Mouse (Mus musculus): Measurements from ENCODE around the gene Mkrn1. TPM values are rescaled to one million over a fixed set of nuclear protein-coding genes. Genes with fewer than 3 reads are reported as not detected.
A peak's percentile ranks its signal among the peaks of the same experiment; 100 is the strongest.
"Not testable (repeated sequence)": the region's sequence is repeated elsewhere in the genome, so short reads cannot be mapped to it uniquely, and the experiment has no call there.

Mkrn1 gene
- polyA plus RNA-seq, 1 experiment from 2014 or later, result 229 TPM

DNA sequence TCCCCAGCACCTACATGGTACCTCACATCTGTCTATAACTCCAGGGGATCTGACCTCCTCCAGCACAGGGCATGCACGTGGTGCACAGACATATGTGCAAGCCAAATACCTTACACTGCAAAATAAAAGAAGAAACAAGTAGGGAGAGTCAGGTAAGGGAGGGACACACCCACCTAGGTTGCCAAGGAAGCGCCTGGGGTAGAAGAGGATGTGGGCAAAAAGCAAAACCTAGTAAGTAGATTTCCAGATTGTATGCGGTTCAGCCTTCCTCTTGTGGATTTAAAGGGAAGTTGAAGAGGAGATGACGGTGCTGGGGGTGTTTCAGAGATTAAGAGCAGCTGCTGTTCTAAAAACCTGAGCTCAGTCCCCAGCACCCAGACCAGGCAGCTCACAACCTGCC is 41.0 kb downstream of the Mkrn1 start:
- no peak overlapping the region for H3K9ac ChIP-seq
- H3K27me3 ChIP-seq, result peaks cover 78% of the 10 kb centered on the region
- H3K36me3 ChIP-seq (replicated peaks), result no peaks in the 10 kb centered on the region
- ATAC-seq (ENCODE audit: insufficient read depth), result no peak
- H3K27ac ChIP-seq (replicated peaks), result no peak overlapping the region
- H3K4me1 ChIP-seq (replicated peaks), result peaks cover 27% of the 10 kb centered on the region
- H3K4me2 ChIP-seq, result 0 out of 2 replicates have a peak overlapping the region, but pooled peaks have one; percentile 10
- H3K4me3 ChIP-seq (replicated peaks), result no peak overlapping the region
- 8% methylated on average over 4 of the region's 4 CpGs for WGBS (ENCODE audit: insufficient replicate concordance)
- H3K9me3 ChIP-seq (replicated peaks), result no peaks in the 10 kb centered on the region

DNA sequence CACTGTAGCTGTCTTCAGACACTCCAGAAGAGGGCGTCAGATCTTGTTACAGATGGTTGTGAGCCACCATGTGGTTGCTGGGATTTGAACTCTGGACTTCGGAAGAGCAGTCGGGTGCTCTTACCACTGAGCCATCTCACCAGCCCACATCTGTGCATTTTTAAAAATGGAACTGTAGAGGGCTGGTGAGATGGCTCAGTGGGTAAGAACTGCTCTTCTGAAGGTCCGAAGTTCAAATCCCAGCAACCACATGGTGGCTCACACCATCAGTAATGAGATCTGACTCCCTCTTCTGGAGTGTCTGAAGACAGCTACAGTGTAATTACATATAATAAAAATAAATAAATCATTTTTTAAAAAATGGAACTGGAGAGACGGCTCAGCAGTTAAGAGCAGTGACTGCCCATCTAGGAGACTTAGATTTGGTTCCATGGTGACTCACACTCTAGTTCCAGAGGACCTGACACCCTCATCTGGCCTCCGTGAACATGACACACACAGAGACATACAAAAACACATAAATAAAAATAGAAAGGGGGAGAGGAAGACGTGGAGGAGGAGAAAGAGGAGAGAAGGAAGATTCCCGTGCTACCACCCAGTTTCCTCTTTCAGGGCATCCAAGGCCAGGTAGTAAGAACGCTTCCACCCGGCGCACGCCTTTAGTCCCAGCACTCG is 42.0 kb downstream of the Mkrn1 start:
- H3K4me2 ChIP-seq; ATAC-seq (ENCODE audit: insufficient read depth); H3K4me3 ChIP-seq (replicated peaks); H3K9me3 ChIP-seq (replicated peaks); H3K9ac ChIP-seq; H3K36me3 ChIP-seq (replicated peaks); H3K27ac ChIP-seq (replicated peaks): not testable (repeated sequence)
- Histone ChIP-seq H3K27me3 (peaks cover 78% of the 10 kb centered on the region), H3K4me1 (replicated peaks) (peaks cover 27% of the 10 kb centered on the region)
- WGBS (ENCODE audit: insufficient replicate concordance), result 64% methylated on average over 13 of the region's 13 CpGs

DNA sequence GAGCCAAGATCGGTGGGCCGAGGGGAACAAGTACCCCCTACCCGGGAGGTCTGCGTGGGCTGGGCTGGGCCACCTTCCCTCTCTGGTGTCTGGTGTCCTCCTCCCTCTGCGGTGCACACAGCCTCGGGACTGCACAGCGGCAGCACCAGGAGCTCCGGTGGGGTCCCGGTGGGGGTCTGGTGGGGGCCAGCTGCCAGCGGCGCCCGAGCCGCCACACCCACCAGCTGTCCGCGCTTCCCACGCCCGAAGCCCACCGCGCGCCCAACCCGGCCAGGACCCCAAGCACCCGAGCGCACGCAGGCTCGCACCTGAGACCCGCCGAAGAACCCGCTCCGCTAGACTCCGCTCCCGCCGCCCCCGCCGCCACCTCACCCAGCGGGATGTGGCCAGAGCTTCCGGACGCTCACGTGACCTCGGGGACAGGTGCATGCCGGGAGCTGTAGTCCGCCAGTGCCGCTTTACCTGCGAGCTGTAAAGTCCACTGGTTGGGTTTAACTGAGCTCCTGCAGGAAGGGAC is 42.9 kb downstream of the Mkrn1 start, which contains the start of gene Slc37a3:
Gene Slc37a3, minus strand, starts transcription at position 365 of the 517 bp plus-strand sequence.
- Histone ChIP-seq H3K9me3 (replicated peaks) (no peaks in the 10 kb centered on the region), H3K27ac (replicated peaks) (peak within 1 kb of the TSS; percentile 45; the same call in 1 of the 2 replicates), H3K9ac (peak within 1 kb of the TSS; percentile 81), H3K36me3 (replicated peaks) (no peaks in the 10 kb centered on the region), H3K27me3 (peaks cover 69% of the 10 kb centered on the region), H3K4me2 (peak within 1 kb of the TSS; percentile 97), H3K4me3 (replicated peaks) (peak within 1 kb of the TSS; percentile 87), H3K4me1 (replicated peaks) (peaks cover 27% of the 10 kb centered on the region)
- under 1% methylated on average over 43 of the region's 43 CpGs for whole genome bisulfite sequencing (ENCODE audit: insufficient replicate concordance)
- ATAC-seq (ENCODE audit: insufficient read depth), result peak; percentile 78

DNA sequence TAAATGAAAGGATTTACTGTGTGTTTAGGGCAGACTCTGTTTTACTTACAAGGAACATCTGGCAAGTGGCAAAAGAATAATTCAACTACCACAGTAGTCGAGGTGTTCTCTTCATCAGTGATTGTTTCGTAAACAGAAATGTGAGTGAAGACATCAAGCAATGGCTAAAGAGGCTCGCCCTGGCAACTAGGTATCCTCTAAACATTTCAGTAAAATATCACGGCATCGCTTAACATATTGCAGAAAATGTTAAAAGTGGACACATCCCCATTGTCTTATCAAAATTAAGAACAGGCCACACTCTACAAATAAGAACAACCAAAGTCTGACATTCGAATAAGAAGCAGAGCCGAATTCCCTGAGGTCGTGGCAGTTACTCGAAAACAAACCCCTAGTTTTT is 43.5 kb downstream of the Mkrn1 start:
- no peak overlapping the region for H3K27ac ChIP-seq (replicated peaks)

GRCm38 (mm10) chr6:39373301-39373955 is 46.8 kb downstream of the Mkrn1 start:
- 61% methylated on average over 4 of the region's 4 CpGs for WGBS (ENCODE audit: insufficient replicate concordance)
- Histone ChIP-seq H3K36me3 (replicated peaks) (no peaks in the 10 kb centered on the region), H3K27me3 (peaks cover 30% of the 10 kb centered on the region), H3K4me1 (replicated peaks) (peaks cover 27% of the 10 kb centered on the region), H3K9ac (no peak overlapping the region), H3K27ac (replicated peaks) (no peak overlapping the region), H3K4me2 (no peak overlapping the region), H3K9me3 (replicated peaks) (no peaks in the 10 kb centered on the region), H3K4me3 (replicated peaks) (no peak overlapping the region)
- no peak for ATAC-seq (ENCODE audit: insufficient read depth)

More for the DNA sequence above, 43.5 kb downstream of the Mkrn1 start:
- ATAC-seq (ENCODE audit: insufficient read depth), result no peak
- Histone ChIP-seq H3K4me1 (replicated peaks) (peaks cover 27% of the 10 kb centered on the region), H3K36me3 (replicated peaks) (no peaks in the 10 kb centered on the region), H3K9ac (peak overlapping the region; percentile 81), H3K4me3 (replicated peaks) (peak overlapping the region; percentile 87), H3K27me3 (peaks cover 63% of the 10 kb centered on the region), H3K9me3 (replicated peaks) (no peaks in the 10 kb centered on the region), H3K4me2 (peak overlapping the region; percentile 97)
- 20% methylated on average over 9 of the region's 9 CpGs for WGBS (ENCODE audit: insufficient replicate concordance)

GRCm38 (mm10) chr6:39372727-39373126 is 47.5 kb downstream of the Mkrn1 start:
- Histone ChIP-seq H3K9me3 (replicated peaks) (no peaks in the 10 kb centered on the region), H3K4me3 (replicated peaks) (no peak overlapping the region), H3K4me1 (replicated peaks) (peaks cover 25% of the 10 kb centered on the region), H3K27me3 (peaks cover 27% of the 10 kb centered on the region), H3K36me3 (replicated peaks) (no peaks in the 10 kb centered on the region), H3K9ac (no peak overlapping the region), H3K27ac (replicated peaks) (no peak overlapping the region), H3K4me2 (no peak overlapping the region)
- WGBS (ENCODE audit: insufficient replicate concordance), result 11% methylated on average over 7 of the region's 7 CpGs
- no peak for ATAC-seq (ENCODE audit: insufficient read depth)

DNA sequence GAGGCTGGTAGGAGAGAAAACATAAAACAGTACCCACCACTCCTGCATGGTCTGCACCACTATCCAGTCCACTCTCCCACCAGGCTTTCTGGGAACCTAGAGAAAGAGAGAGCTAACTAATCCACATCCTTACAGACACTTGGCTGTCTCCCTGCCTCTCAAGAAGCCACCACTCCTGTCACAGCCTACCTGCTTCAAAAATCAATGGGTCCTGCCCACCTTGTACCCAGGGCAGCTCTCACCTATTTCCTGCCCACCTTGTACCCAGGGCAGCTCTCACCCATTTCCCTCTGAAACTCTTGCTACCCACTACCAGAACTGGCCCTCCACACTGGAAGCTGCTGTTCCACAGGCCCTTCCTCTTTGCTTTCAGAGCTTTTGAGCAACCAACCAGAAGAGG is 48.2 kb downstream of the Mkrn1 start:
- Histone ChIP-seq H3K27me3 (peaks cover 23% of the 10 kb centered on the region), H3K4me2 (no peak overlapping the region), H3K4me3 (replicated peaks) (no peak overlapping the region), H3K27ac (replicated peaks) (no peak overlapping the region), H3K4me1 (replicated peaks) (peaks cover 19% of the 10 kb centered on the region), H3K9me3 (replicated peaks) (no peaks in the 10 kb centered on the region), H3K36me3 (replicated peaks) (no peaks in the 10 kb centered on the region), H3K9ac (no peak overlapping the region)
- no peak for ATAC-seq (ENCODE audit: insufficient read depth)

DNA sequence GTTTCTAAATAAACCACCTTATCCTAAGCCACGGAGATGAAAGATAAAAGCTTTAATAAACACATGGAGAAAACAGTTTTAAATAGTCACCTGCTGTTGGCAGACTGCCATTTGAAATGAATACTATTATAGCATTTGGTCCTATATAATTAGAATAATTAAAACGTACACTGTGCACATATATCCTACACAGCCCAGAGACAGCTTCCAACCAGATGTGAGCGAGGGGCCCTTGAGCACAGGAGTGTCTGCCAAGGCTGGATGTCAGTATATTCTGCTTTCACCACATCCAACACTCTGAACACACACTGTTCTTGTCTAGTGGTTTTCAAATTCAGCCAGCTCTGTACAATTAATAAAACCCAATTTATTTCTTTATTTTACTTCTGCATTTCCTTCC is 50.6 kb downstream of the Mkrn1 start:
- Histone ChIP-seq H3K27me3 (peaks cover 11% of the 10 kb centered on the region), H3K4me2 (no peak overlapping the region), H3K4me3 (replicated peaks) (no peak overlapping the region), H3K27ac (replicated peaks) (no peak overlapping the region), H3K4me1 (replicated peaks) (peaks cover 3% of the 10 kb centered on the region; the same call in 1 of the 2 replicates), H3K9ac (no peak overlapping the region), H3K36me3 (replicated peaks) (0 out of 2 replicates have a peak, but pooled peaks cover 4% of the 10 kb centered on the region), H3K9me3 (replicated peaks) (no peaks in the 10 kb centered on the region)
- no peak for ATAC-seq (ENCODE audit: insufficient read depth)
- 59% methylated on average over 3 of the region's 3 CpGs for WGBS (ENCODE audit: insufficient replicate concordance)

DNA sequence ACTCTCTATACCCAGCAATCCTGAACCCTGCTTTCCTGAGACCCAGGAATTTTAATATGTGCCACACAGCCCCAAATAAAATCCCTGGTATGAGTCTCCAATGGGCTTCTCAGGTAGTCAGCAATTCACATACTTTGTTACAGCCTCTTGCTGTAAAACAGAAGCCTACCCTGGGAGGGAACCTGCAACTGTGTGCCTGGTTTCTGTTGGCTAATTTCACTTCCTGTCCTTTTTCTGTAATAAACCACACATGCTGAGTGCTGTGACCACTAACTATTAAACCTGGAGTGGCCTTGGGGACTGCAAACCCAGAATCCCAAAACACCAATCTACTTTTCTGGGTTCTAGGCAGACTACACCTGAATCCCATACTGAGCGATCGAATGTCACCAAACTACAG is 57.6 kb downstream of the Mkrn1 start:
- WGBS (ENCODE audit: insufficient replicate concordance), result 78% methylated on average over 2 of the region's 2 CpGs
- Histone ChIP-seq H3K9me3 (replicated peaks) (no peaks in the 10 kb centered on the region), H3K9ac (no peak overlapping the region), H3K4me3 (replicated peaks) (no peak overlapping the region), H3K27ac (replicated peaks) (no peak overlapping the region), H3K36me3 (replicated peaks) (0 out of 2 replicates have a peak, but pooled peaks cover 8% of the 10 kb centered on the region), H3K4me2 (no peak overlapping the region), H3K4me1 (replicated peaks) (no peaks in the 10 kb centered on the region), H3K27me3 (no peaks in the 10 kb centered on the region)
- ATAC-seq (ENCODE audit: insufficient read depth), result no peak

- not testable (repeated sequence) for ATAC-seq (ENCODE audit: insufficient read depth); H3K4me2 ChIP-seq; H3K4me3 ChIP-seq (replicated peaks); H3K9me3 ChIP-seq (replicated peaks); H3K27me3 ChIP-seq; H3K9ac ChIP-seq; H3K4me1 ChIP-seq (replicated peaks); H3K27ac ChIP-seq (replicated peaks)
- H3K36me3 ChIP-seq (replicated peaks), result 0 out of 2 replicates have a peak, but pooled peaks cover 13% of the 10 kb centered on the region
- WGBS (ENCODE audit: insufficient replicate concordance), result 89% methylated on average over 9 of the region's 9 CpGs
These were observed 61.1 kb downstream of the Mkrn1 start for GRCm38 (mm10) chr6:39359207-39359606.

GRCm38 (mm10) chr6:39348946-39349345 is 71.3 kb downstream of the Mkrn1 start:
- Histone ChIP-seq H3K4me1 (replicated peaks) (no peaks in the 10 kb centered on the region), H3K4me3 (replicated peaks) (no peak overlapping the region), H3K36me3 (replicated peaks) (peaks cover 23% of the 10 kb centered on the region; the same call in 1 of the 2 replicates), H3K9me3 (replicated peaks) (no peaks in the 10 kb centered on the region), H3K27me3 (0 out of 2 replicates have a peak, but pooled peaks cover 6% of the 10 kb centered on the region), H3K27ac (replicated peaks) (no peak overlapping the region), H3K9ac (no peak overlapping the region), H3K4me2 (no peak overlapping the region)
- WGBS (ENCODE audit: insufficient replicate concordance), result 76% methylated on average over 6 of the region's 6 CpGs
- no peak for ATAC-seq (ENCODE audit: insufficient read depth)

Data from liver, embryonic 15.5 days (tissue).